Mouse (Mus musculus) kidney, postnatal 14 days (tissue): Measurements from ENCODE around the gene Trak1.
"Not testable (repeated sequence)": the region's sequence is repeated elsewhere in the genome, so short reads cannot be mapped to it uniquely, and the experiment has no call there.

Experiments
- DNase-seq: peaks from one replicate; pipeline ENCODE4 v3.0.0; 2022; ENCODE audit warnings: mixed read lengths

Trak1 gene

GRCm38 (mm10) chr9:121443696-121444366 lies 146.5 kb downstream of the Trak1 start:
- no peak for DNase-seq

GRCm38 (mm10) chr9:121444367-121444707 lies 147.0 kb downstream of the Trak1 start:
- DNase-seq: no peak

GRCm38 (mm10) chr9:121445364-121445763 lies 148.1 kb downstream of the Trak1 start:
- peak; percentile 38 for DNase-seq

- DNase-seq: no peak
Observed at GRCm38 (mm10) chr9:121446431-121446831, 149.1 kb downstream of the Trak1 start.

- DNase-seq: not testable (repeated sequence)
Observed at GRCm38 (mm10) chr9:121452342-121452942, 155.1 kb downstream of the Trak1 start.

GRCm38 (mm10) chr9:121454891-121455290 lies 157.6 kb downstream of the Trak1 start:
- no peak for DNase-seq

- DNase-seq: no peak
Observed at GRCm38 (mm10) chr9:121456739-121457515, 159.6 kb downstream of the Trak1 start.

- DNase-seq: peak; percentile 38
Observed at GRCm38 (mm10) chr9:121458466-121458865, 161.2 kb downstream of the Trak1 start.

GRCm38 (mm10) chr9:121459950-121460349 lies 162.6 kb downstream of the Trak1 start:
- no peak for DNase-seq

- DNase-seq: no peak
Observed at GRCm38 (mm10) chr9:121460527-121460926, 163.2 kb downstream of the Trak1 start.

GRCm38 (mm10) chr9:121467460-121467859 lies 170.2 kb downstream of the Trak1 start:
- no peak for DNase-seq

GRCm38 (mm10) chr9:121469711-121470110 lies 172.4 kb downstream of the Trak1 start:
- no peak for DNase-seq

GRCm38 (mm10) chr9:121474771-121475170 lies 177.5 kb downstream of the Trak1 start:
- no peak for DNase-seq

- DNase-seq: no peak
Observed at GRCm38 (mm10) chr9:121475488-121476452, 178.5 kb downstream of the Trak1 start.

- peak; percentile 77 for DNase-seq
Observed at GRCm38 (mm10) chr9:121477305-121477911, 180.1 kb downstream of the Trak1 start.

GRCm38 (mm10) chr9:121479453-121479852 lies 182.2 kb downstream of the Trak1 start:
- peak; percentile 72 for DNase-seq

GRCm38 (mm10) chr9:121487216-121487615 lies 189.9 kb downstream of the Trak1 start:
- DNase-seq: no peak

- DNase-seq: no peak
Observed at GRCm38 (mm10) chr9:121491592-121492240, 194.4 kb downstream of the Trak1 start.

- no peak for DNase-seq
Observed at GRCm38 (mm10) chr9:121494006-121494767, 196.9 kb downstream of the Trak1 start.

- DNase-seq: peak; percentile 57
Observed at GRCm38 (mm10) chr9:121495529-121495928, 198.2 kb downstream of the Trak1 start, which contains the start of gene Cck. Gene Cck (minus strand): TSS chr9:121495694.

- no peak for DNase-seq
Observed at GRCm38 (mm10) chr9:121496102-121496501, 198.8 kb downstream of the Trak1 start.
